Mouse (Mus musculus): Measurements from ENCODE around the gene Mia3. TPM values are rescaled to one million over a fixed set of nuclear protein-coding genes. Genes with fewer than 3 reads are reported as not detected.
A peak's percentile ranks its signal among the peaks of the same experiment; 100 is the strongest.
"Not testable (repeated sequence)": the region's sequence is repeated elsewhere in the genome, so short reads cannot be mapped to it uniquely, and the experiment has no call there.

Gene Mia3
- polyA plus RNA-seq, 1 experiment: 37.2 TPM

DNA sequence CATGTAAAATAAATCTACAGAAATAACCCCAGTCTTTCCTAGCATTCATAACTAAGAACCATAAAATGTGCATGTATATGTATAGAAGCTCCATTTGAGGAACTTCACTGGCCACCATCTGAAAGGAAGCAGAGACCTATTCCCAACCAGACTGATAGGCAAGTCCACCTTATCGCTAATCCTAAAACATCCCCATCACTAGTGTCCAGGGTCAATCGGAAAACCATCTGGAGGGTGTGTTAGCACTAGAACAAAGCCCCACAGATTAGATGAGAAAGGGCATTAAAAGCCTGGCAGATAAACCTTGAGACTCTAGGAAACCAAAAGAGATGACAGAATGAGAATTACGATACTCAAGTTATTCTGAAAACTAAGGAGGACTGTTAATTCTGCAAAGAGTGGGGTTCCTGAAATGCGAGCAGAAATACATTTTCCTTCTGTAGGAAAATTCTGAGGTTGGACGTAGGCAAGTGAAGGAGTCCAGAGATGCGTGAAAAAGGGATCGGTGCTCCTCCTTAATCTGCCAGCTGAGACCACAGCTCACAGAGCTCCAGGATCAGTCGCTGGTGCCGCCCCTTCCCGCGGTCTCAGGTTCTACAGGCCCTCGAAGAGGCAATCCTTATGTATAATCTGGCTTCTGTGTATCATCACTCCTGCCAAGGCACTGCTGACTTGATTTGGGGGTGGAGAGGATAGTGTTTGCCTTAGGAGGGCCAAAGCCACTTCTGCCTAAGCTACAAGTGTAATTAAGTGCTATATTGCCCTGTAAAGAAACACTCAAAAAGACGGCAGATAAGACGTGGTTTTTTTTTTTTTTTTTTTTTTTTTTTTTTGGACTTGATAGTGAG is 6.4 kb downstream of the Mia3 start:
- Histone ChIP-seq H3K4me3 (replicated peaks; ENCODE audit: control insufficient read depth, low read depth, low read length) (no peak overlapping the region), H3K4me1 (ENCODE audit: control insufficient read depth, insufficient read depth, low read length) (0 out of 2 replicates have a peak, but pooled peaks cover 2% of the 10 kb centered on the region), H3K27ac (ENCODE audit: control insufficient read depth, insufficient read depth, low read depth, low read length, poor library complexity) (no peak overlapping the region)
- TF ChIP-seq CTCF (IDR thresholded peaks at IDR 0.05; ENCODE audit: control insufficient read depth, insufficient read depth, low read length) (no peak), POLR2A (IDR thresholded peaks at IDR 0.05; ENCODE audit: borderline replicate concordance, control insufficient read depth, low read depth, low read length) (no peak)
- 79% methylated on average over 14 of the region's 14 CpGs for WGBS

DNA sequence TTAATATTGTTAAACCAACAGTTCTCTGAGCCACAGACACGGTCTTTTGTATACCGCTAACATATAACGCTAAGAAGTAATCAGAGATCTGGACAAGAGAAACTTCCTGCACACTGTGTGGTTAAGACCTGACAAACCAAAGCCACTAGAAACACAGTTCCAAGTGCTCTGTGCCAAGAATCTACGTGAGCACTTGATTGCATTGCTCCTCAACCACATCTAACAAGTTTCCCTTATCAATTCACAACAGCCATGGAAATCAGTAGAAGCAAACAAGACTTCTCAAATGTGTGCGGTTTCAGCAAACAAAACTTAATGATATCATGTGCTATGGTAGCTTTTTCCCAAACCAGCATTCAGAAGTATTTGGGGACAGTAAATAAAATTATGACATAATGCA is 7.1 kb downstream of the Mia3 start:
- H3K27ac ChIP-seq (ENCODE audit: control insufficient read depth, insufficient read depth, low read depth, low read length, poor library complexity): no peak overlapping the region
- no peaks in the 10 kb centered on the region for H3K4me1 ChIP-seq (ENCODE audit: control insufficient read depth, insufficient read depth, low read length)
- no peak overlapping the region for H3K4me3 ChIP-seq (replicated peaks; ENCODE audit: control insufficient read depth, low read depth, low read length)
- 37% methylated on average over 5 of the region's 5 CpGs for WGBS
- TF ChIP-seq CTCF (IDR thresholded peaks at IDR 0.05; ENCODE audit: control insufficient read depth, insufficient read depth, low read length): no peak
- no peak for TF ChIP-seq POLR2A (IDR thresholded peaks at IDR 0.05; ENCODE audit: borderline replicate concordance, control insufficient read depth, low read depth, low read length)

DNA sequence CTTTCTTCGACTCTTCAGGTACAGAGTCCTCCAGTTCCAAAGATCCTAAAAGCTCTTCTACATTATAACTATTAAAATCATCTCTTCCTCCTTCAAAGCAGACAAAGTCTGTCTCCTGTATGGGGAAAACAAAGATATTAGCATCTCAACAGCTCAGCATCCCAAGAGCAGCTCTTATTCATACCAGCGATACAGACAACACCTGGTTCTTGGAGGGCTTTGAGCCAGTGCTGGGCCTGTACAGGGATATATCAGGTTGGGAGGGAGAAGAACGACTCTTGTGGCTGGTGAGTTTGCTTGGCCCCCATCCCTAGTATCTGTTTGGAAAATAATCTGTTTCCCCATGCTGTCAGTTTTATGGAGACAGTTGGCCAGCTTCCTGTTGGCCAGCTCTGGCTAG is 10.5 kb downstream of the Mia3 start:
- H3K4me3 ChIP-seq (replicated peaks; ENCODE audit: control insufficient read depth, low read depth, low read length): no peak overlapping the region
- no peak for TF ChIP-seq POLR2A (IDR thresholded peaks at IDR 0.05; ENCODE audit: borderline replicate concordance, control insufficient read depth, low read depth, low read length)
- TF ChIP-seq CTCF (IDR thresholded peaks at IDR 0.05; ENCODE audit: control insufficient read depth, insufficient read depth, low read length): no peak
- 72% methylated on average over 3 of the region's 3 CpGs for WGBS
- H3K27ac ChIP-seq (ENCODE audit: control insufficient read depth, insufficient read depth, low read depth, low read length, poor library complexity): no peak overlapping the region
- no peaks in the 10 kb centered on the region for H3K4me1 ChIP-seq (ENCODE audit: control insufficient read depth, insufficient read depth, low read length)

GRCm38 (mm10) chr1:183349840-183350239 is 19.5 kb downstream of the Mia3 start:
- no peak overlapping the region for H3K27ac ChIP-seq (ENCODE audit: control insufficient read depth, insufficient read depth, low read depth, low read length, poor library complexity)
- H3K4me1 ChIP-seq (ENCODE audit: control insufficient read depth, insufficient read depth, low read length): no peaks in the 10 kb centered on the region
- no peak for TF ChIP-seq POLR2A (IDR thresholded peaks at IDR 0.05; ENCODE audit: borderline replicate concordance, control insufficient read depth, low read depth, low read length)
- TF ChIP-seq CTCF (IDR thresholded peaks at IDR 0.05; ENCODE audit: control insufficient read depth, insufficient read depth, low read length): peak; percentile 41
- 2% methylated on average over 6 of the region's 6 CpGs for WGBS
- no peak overlapping the region for H3K4me3 ChIP-seq (replicated peaks; ENCODE audit: control insufficient read depth, low read depth, low read length)

GRCm38 (mm10) chr1:183345817-183346195 is 23.5 kb downstream of the Mia3 start:
- 3% methylated on average over 10 of the region's 10 CpGs for WGBS
- Histone ChIP-seq H3K4me3 (replicated peaks; ENCODE audit: control insufficient read depth, low read depth, low read length) (peak overlapping the region; percentile 100), H3K27ac (ENCODE audit: control insufficient read depth, insufficient read depth, low read depth, low read length, poor library complexity) (peak overlapping the region; percentile 70), H3K4me1 (ENCODE audit: control insufficient read depth, insufficient read depth, low read length) (no peaks in the 10 kb centered on the region)
- TF ChIP-seq CTCF (IDR thresholded peaks at IDR 0.05; ENCODE audit: control insufficient read depth, insufficient read depth, low read length): no peak
- TF ChIP-seq POLR2A (IDR thresholded peaks at IDR 0.05; ENCODE audit: borderline replicate concordance, control insufficient read depth, low read depth, low read length): no peak

GRCm38 (mm10) chr1:183344886-183345816 is 24.2 kb downstream of the Mia3 start:
- peak overlapping the region; percentile 97 for H3K27ac ChIP-seq (ENCODE audit: control insufficient read depth, insufficient read depth, low read depth, low read length, poor library complexity)
- under 1% methylated on average over 71 of the region's 72 CpGs for WGBS

DNA sequence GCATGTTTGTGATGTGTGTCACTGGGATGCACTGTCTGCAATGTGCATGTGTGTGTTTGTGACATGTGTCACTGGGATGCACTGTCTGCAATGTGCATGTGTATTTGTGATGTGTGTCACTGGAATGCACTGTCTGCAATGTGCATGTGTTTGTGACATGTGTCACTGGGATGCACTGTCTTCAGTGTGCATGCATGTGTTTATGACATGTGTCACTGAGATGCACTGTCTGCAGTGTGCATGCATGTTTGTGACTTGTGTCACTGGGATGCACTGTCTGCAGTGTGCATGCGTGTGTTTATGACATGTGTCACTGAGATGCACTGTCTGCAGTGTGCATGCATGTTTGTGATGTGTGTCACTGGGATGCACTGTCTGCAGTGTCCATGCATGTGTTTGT is 26.5 kb downstream of the Mia3 start:
- not testable (repeated sequence) for H3K4me1 ChIP-seq (ENCODE audit: control insufficient read depth, insufficient read depth, low read length); H3K4me3 ChIP-seq (replicated peaks; ENCODE audit: control insufficient read depth, low read depth, low read length); H3K27ac ChIP-seq (ENCODE audit: control insufficient read depth, insufficient read depth, low read depth, low read length, poor library complexity)
- 88% methylated on average over 1 of the region's 1 CpGs for WGBS

More at GRCm38 (mm10) chr1:183344886-183345816, 24.2 kb downstream of the Mia3 start:
- no peaks in the 10 kb centered on the region for H3K4me1 ChIP-seq (ENCODE audit: control insufficient read depth, insufficient read depth, low read length)
- TF ChIP-seq CTCF (IDR thresholded peaks at IDR 0.05; ENCODE audit: control insufficient read depth, insufficient read depth, low read length) (0 out of 2 replicates have a peak, but pooled peaks have one; percentile 2), POLR2A (IDR thresholded peaks at IDR 0.05; ENCODE audit: borderline replicate concordance, control insufficient read depth, low read depth, low read length) (peak; percentile 79; the same call in 1 of the 2 replicates)
- H3K4me3 ChIP-seq (replicated peaks; ENCODE audit: control insufficient read depth, low read depth, low read length): peak overlapping the region; percentile 100

DNA sequence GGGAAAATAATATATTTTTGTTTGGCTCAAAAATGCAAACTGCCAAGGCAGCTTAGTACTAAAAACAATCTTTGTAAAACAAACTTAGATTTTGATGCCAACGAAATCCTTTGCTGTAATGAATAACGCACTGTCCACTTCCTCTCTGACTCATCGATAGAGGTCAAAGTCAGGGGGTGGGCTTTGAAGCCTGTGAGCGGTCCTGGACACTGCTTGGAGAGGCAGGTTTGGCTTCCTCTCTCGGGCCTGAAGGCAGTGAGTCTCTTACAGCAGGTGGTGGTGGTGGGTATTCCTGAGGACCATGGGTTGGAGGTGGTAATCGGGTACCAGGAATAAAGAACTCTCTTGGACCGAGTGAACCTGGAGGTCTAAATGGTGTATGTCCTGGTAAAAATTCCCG is 42.2 kb downstream of the Mia3 start:
- TF ChIP-seq CTCF (IDR thresholded peaks at IDR 0.05; ENCODE audit: control insufficient read depth, insufficient read depth, low read length) (no peak), POLR2A (IDR thresholded peaks at IDR 0.05; ENCODE audit: borderline replicate concordance, control insufficient read depth, low read depth, low read length) (no peak)
- no peaks in the 10 kb centered on the region for H3K4me1 ChIP-seq (ENCODE audit: control insufficient read depth, insufficient read depth, low read length)
- H3K4me3 ChIP-seq (replicated peaks; ENCODE audit: control insufficient read depth, low read depth, low read length): no peak overlapping the region
- 83% methylated on average over 8 of the region's 8 CpGs for WGBS
- H3K27ac ChIP-seq (ENCODE audit: control insufficient read depth, insufficient read depth, low read depth, low read length, poor library complexity): no peak overlapping the region

Measured in bone marrow, adult 2 months (tissue).